In genomic region chr8:109614243-109615210, GRCm38 (mm10) we compare ENCODE assay signal across 8 mouse cellular contexts. TPM values are rescaled to one million over a fixed set of nuclear protein-coding genes. Genes with fewer than 3 reads are reported as not detected.
DNase-seq lines count a peak whose midpoint lies in the region; ATAC-seq and TF ChIP-seq lines count a peak whose summit lies in the region.

Gene Pkd1l3, plus strand, starts transcription at chr8:109614517.

- intact Hi-C loops in heart, postnatal 14 days (cut with DNase I) = no loop called here

- TF ChIP-seq POLR2A in bone marrow, adult 2 months (IDR thresholded peaks at IDR 0.05; ENCODE audit: borderline replicate concordance, control insufficient read depth, low read depth, low read length) = no peak

- H3K36me3 ChIP-seq in heart, embryonic 14.5 days (ENCODE audit: control insufficient read depth, insufficient read depth, low read length) = no peaks in the 10 kb centered on the region
- H3K36me3 ChIP-seq in kidney, embryonic 16.5 days (ENCODE audit: insufficient read depth, low read length) = no peaks in the 10 kb centered on the region

- no peak for DNase-seq in heart, postnatal 14 days
- peak; percentile 63 for DNase-seq in A20 (ENCODE audit: low read depth, low spot score)
- peak; percentile 63 for DNase-seq in liver
- DNase-seq in cerebellum, postnatal 4 days (ENCODE audit: low spot score in 2 of 2) = no peak
- no peak for DNase-seq in right cerebral cortex, postnatal 4 days

- no peak for TF ChIP-seq CTCF in bone marrow, adult 2 months (IDR thresholded peaks at IDR 0.05; ENCODE audit: control insufficient read depth, insufficient read depth, low read length)

- peak within 1 kb of the TSS; percentile 34 for H3K4me2 ChIP-seq in heart, embryonic 14.5 days (ENCODE audit: low read length)
- H3K4me2 ChIP-seq in kidney, embryonic 16.5 days (replicated peaks; ENCODE audit: low read depth, low read length) = no peak within 1 kb of the TSS

- 44% methylated on average over 27 of the region's 27 CpGs for WGBS in heart, embryonic 14.5 days
- whole genome bisulfite sequencing in bone marrow, adult 2 months = 16% methylated on average over 27 of the region's 27 CpGs
- WGBS in kidney, embryonic 16.5 days = 64% methylated on average over 27 of the region's 27 CpGs

- no peaks in the 10 kb centered on the region for H3K9me3 ChIP-seq in heart, embryonic 14.5 days (ENCODE audit: control insufficient read depth, low read length)
- no peaks in the 10 kb centered on the region for H3K9me3 ChIP-seq in kidney, embryonic 16.5 days (ENCODE audit: low read length)

- H3K27me3 ChIP-seq in heart, embryonic 14.5 days (ENCODE audit: control insufficient read depth, insufficient read depth, low read length) = no peaks in the 10 kb centered on the region
- H3K27me3 ChIP-seq in kidney, embryonic 16.5 days (ENCODE audit: insufficient read depth, low read length) = no peaks in the 10 kb centered on the region

- H3K4me3 ChIP-seq in heart, embryonic 14.5 days (ENCODE audit: control insufficient read depth in 1 of 2, insufficient read depth in 1 of 2, low read depth in 1 of 2, low read length in 2 of 2) = no peak within 1 kb of the TSS
- peak within 1 kb of the TSS; percentile 57 for H3K4me3 ChIP-seq in bone marrow, adult 2 months (replicated peaks; ENCODE audit: control insufficient read depth, low read depth, low read length)
- no peak within 1 kb of the TSS for H3K4me3 ChIP-seq in kidney, embryonic 16.5 days (ENCODE audit: low read length)

- no peaks in the 10 kb centered on the region for H3K4me1 ChIP-seq in heart, embryonic 14.5 days (ENCODE audit: control insufficient read depth in 2 of 2, insufficient read depth in 2 of 2, low read length in 2 of 2)
- no peaks in the 10 kb centered on the region; the same call in 1 of the 2 replicates for H3K4me1 ChIP-seq in bone marrow, adult 2 months (ENCODE audit: control insufficient read depth, insufficient read depth, low read length)
- no peaks in the 10 kb centered on the region for H3K4me1 ChIP-seq in kidney, embryonic 16.5 days (ENCODE audit: insufficient read depth, low read length)

- no peak within 1 kb of the TSS for H3K9ac ChIP-seq in heart, embryonic 14.5 days (ENCODE audit: low read length)
- H3K9ac ChIP-seq in kidney, embryonic 16.5 days (replicated peaks; ENCODE audit: low read length) = no peak within 1 kb of the TSS

- no peak for ATAC-seq in heart, embryonic 14.5 days (ENCODE audit: insufficient number of reproducible peaks, insufficient read depth, low FRiP score, low read depth)
- ATAC-seq in kidney, embryonic 16.5 days (ENCODE audit: low FRiP score, low TSS enrichment) = no peak

- no peak within 1 kb of the TSS for H3K27ac ChIP-seq in heart, embryonic 14.5 days (replicated peaks in 1 of 2; ENCODE audit: control insufficient read depth in 1 of 2, insufficient read depth in 1 of 2, low read depth in 2 of 2, low read length in 2 of 2)
- H3K27ac ChIP-seq in bone marrow, adult 2 months (ENCODE audit: control insufficient read depth, insufficient read depth, low read depth, low read length, poor library complexity) = peak within 1 kb of the TSS; percentile 19; the same call in 1 of the 2 replicates
- H3K27ac ChIP-seq in kidney, embryonic 16.5 days (ENCODE audit: low read length) = no peak within 1 kb of the TSS

RNA-seq across cellular contexts. Expression of gene Pkd1l3, which starts in this region (rescaled TPM):
- 0.15 TPM in 1 of 2 replicates, not detected in the other for polyA plus RNA-seq in heart, embryonic 14.5 days (2014; fragmentation: Nextera tagmentation; extraction: Ambion mirVana)
- total RNA-seq in heart, postnatal 14 days (2021) = under 1 TPM in 1 of 2 experiments, not detected in 1; 0.10 TPM
- polyA plus RNA-seq in bone marrow, adult 2 months (2011; ENCODE audit: insufficient read depth, insufficient read length, low replicate concordance, missing spikeins) = 3.9 and 8.3 TPM in 2 replicates
- 0.05 and 0.10 TPM in 2 replicates for polyA plus RNA-seq in kidney, embryonic 16.5 days (2015; fragmentation: Nextera tagmentation; extraction: Ambion mirVana)

Comparison
In these comparisons a context has a peak if more than half of its experiments do, and no peak if none do; other contexts are left out.
1. DNase-seq: peak in A20 (single experiment) and liver (single experiment); none in heart, postnatal 14 days (0 of 2), cerebellum, postnatal 4 days (0 of 2) and right cerebral cortex, postnatal 4 days (single experiment).